ENCODE assay signal across 42 mouse cellular contexts in genomic region chr9:114477019-114477418, GRCm38 (mm10). TPM values are rescaled to one million over a fixed set of nuclear protein-coding genes. Genes with fewer than 3 reads are reported as not detected.
"Had no signal": no experiment of that assay in that cellular context is flagged by ENCODE, and none has a peak within 500 bp of the region (broad histone marks: within the 10 kb centered on the region; RNA-seq: fewer than 3 reads in every experiment).

No protein-coding gene starts in this region.

- H3K27ac ChIP-seq: heart, adult 2 months; heart, embryonic 13.5 days; heart, embryonic 15.5 days; hindbrain, embryonic 10.5 days; hindbrain, embryonic 12.5 days; hindbrain, embryonic 14.5 days; intestine, embryonic 15.5 days; kidney, embryonic 15.5 days; kidney, postnatal 0 days; limb, embryonic 13.5 days; limb, embryonic 15.5 days; liver, embryonic 12.5 days; liver, embryonic 14.5 days had no signal

- H3K9me3 ChIP-seq: heart, embryonic 13.5 days; heart, embryonic 15.5 days; hindbrain, embryonic 10.5 days; hindbrain, embryonic 12.5 days; intestine, embryonic 15.5 days; kidney, embryonic 15.5 days; limb, embryonic 13.5 days; limb, embryonic 15.5 days; liver, embryonic 12.5 days had no signal

- ATAC-seq: hindbrain, embryonic 16.5 days; intestine, embryonic 15.5 days; intestine, postnatal 0 days; liver, embryonic 12.5 days had no signal

- H3K4me3 ChIP-seq: heart, adult 2 months; heart, embryonic 13.5 days; heart, embryonic 15.5 days; hindbrain, embryonic 10.5 days; hindbrain, embryonic 12.5 days; intestine, embryonic 15.5 days; kidney, embryonic 15.5 days; limb, embryonic 13.5 days; limb, embryonic 15.5 days; liver, embryonic 12.5 days had no signal

- H3K36me3 ChIP-seq: hindbrain, embryonic 12.5 days; intestine, embryonic 15.5 days; kidney, embryonic 15.5 days; limb, embryonic 13.5 days; limb, embryonic 15.5 days; liver, embryonic 12.5 days had no signal

- DNase-seq: gastrocnemius, postnatal 14 days; gastrocnemius, postnatal 36 days; heart, adult 11 months; heart, adult 2 months; heart, postnatal 4 days; kidney, adult 2 months; kidney, adult 9 months; kidney, postnatal 14 days; kidney, postnatal 36 days; layer of hippocampus, adult 9-11 months; layer of hippocampus, postnatal 36 days; left cerebral cortex, postnatal 4 days had no signal

- H3K27me3 ChIP-seq: heart, embryonic 13.5 days; heart, embryonic 15.5 days; hindbrain, embryonic 12.5 days; intestine, embryonic 15.5 days; kidney, embryonic 15.5 days; limb, embryonic 13.5 days; limb, embryonic 15.5 days; liver, embryonic 12.5 days had no signal

- H3K4me2 ChIP-seq: heart, embryonic 11.5 days; heart, embryonic 13.5 days; heart, embryonic 15.5 days; hindbrain, embryonic 12.5 days; hindbrain, embryonic 14.5 days; intestine, embryonic 15.5 days; kidney, embryonic 15.5 days; limb, embryonic 13.5 days; limb, embryonic 15.5 days; liver, embryonic 12.5 days had no signal

- H3K9ac ChIP-seq: heart, embryonic 13.5 days; heart, embryonic 15.5 days; hindbrain, embryonic 12.5 days; hindbrain, embryonic 14.5 days; intestine, embryonic 15.5 days; kidney, embryonic 15.5 days; limb, embryonic 13.5 days; limb, embryonic 15.5 days; liver, embryonic 12.5 days; liver, embryonic 14.5 days had no signal

- H3K4me1 ChIP-seq: heart, embryonic 13.5 days; heart, embryonic 15.5 days; hindbrain, embryonic 10.5 days; hindbrain, embryonic 12.5 days; intestine, embryonic 15.5 days; kidney, embryonic 15.5 days; limb, embryonic 13.5 days; limb, embryonic 15.5 days; liver, embryonic 12.5 days had no signal

RNA-seq across cellular contexts. Expression of gene Ccr4, which starts 27.7 kb away (rescaled TPM):
- total RNA-seq: gastrocnemius, adult 18-20 months; gastrocnemius, adult 8-10 months; gastrocnemius, postnatal 14 days; gastrocnemius, postnatal 36 days; heart, adult 2 months; heart, postnatal 25 days; heart, postnatal 4 days; layer of hippocampus, adult 18-20 months; layer of hippocampus, adult 8-10 months; layer of hippocampus, postnatal 14 days; layer of hippocampus, postnatal 36 days; left cerebral cortex, adult 18-20 months; left cerebral cortex, adult 8-10 months; left cerebral cortex, postnatal 10 days; left cerebral cortex, postnatal 25 days; left cerebral cortex, postnatal 4 days had no signal
- polyA plus RNA-seq: heart, adult 2 months; heart, embryonic 11.5 days; heart, embryonic 13.5 days; heart, embryonic 15.5 days; heart, postnatal 0 days; hindbrain, embryonic 10.5 days; hindbrain, embryonic 12.5 days; hindbrain, embryonic 14.5 days; hindbrain, embryonic 16.5 days; limb, embryonic 13.5 days; liver, embryonic 12.5 days; liver, embryonic 14.5 days; liver, embryonic 16.5 days had no signal

RNA-seq across cellular contexts. Expression of gene C130032M10Rik, which starts 38.5 kb away (rescaled TPM):
- total RNA-seq: gastrocnemius, adult 18-20 months; gastrocnemius, adult 8-10 months; gastrocnemius, postnatal 14 days; gastrocnemius, postnatal 36 days; heart, adult 2 months; heart, postnatal 25 days; heart, postnatal 4 days; layer of hippocampus, adult 18-20 months; layer of hippocampus, adult 8-10 months; layer of hippocampus, postnatal 14 days; layer of hippocampus, postnatal 36 days; left cerebral cortex, adult 18-20 months; left cerebral cortex, adult 8-10 months; left cerebral cortex, postnatal 10 days; left cerebral cortex, postnatal 25 days; left cerebral cortex, postnatal 4 days; liver, adult 2 months had no signal
- polyA plus RNA-seq: gonadal fat pad, adult 2 months; heart, adult 2 months; hindbrain, embryonic 14.5 days; hindbrain, embryonic 16.5 days; intestine, postnatal 0 days; kidney, adult 2 months; large intestine, adult 2 months; liver, adult 2 months; liver, embryonic 14.5 days; liver, embryonic 16.5 days had no signal
